13 mouse cellular contexts compared by ENCODE assay signal in genomic region chr1:187282804-187283203, GRCm38 (mm10).
DNase-seq lines count a peak whose midpoint lies in the region; ATAC-seq and TF ChIP-seq lines count a peak whose summit lies in the region.
"Had no signal": no experiment of that assay in that cellular context is flagged by ENCODE, and none has a peak within 500 bp of the region (broad histone marks: within the 10 kb centered on the region; RNA-seq: fewer than 3 reads in every experiment).

No protein-coding gene starts in this region.

- TF ChIP-seq EP300 in liver, postnatal 0 days (IDR thresholded peaks at IDR 0.05; ENCODE audit: low read depth): no peak

- no peaks in the 10 kb centered on the region for H3K27me3 ChIP-seq in forebrain, embryonic 14.5 days (replicated peaks; ENCODE audit: control insufficient read depth, insufficient read depth, low read length)
- H3K27me3 ChIP-seq in forebrain, embryonic 11.5 days (ENCODE audit: control insufficient read depth, insufficient read depth, low read length): no peaks in the 10 kb centered on the region
- no peaks in the 10 kb centered on the region for H3K27me3 ChIP-seq in liver, postnatal 0 days (ENCODE audit: insufficient read depth, low read length)
- no peaks in the 10 kb centered on the region for H3K27me3 ChIP-seq in liver, embryonic 12.5 days (replicated peaks)
- H3K27me3 ChIP-seq in heart, embryonic 16.5 days (ENCODE audit: control insufficient read depth, insufficient read depth, low read length): no peaks in the 10 kb centered on the region
- H3K27me3 ChIP-seq in limb, embryonic 10.5 days (ENCODE audit: low read depth, poor library complexity, severe bottlenecking): no peaks in the 10 kb centered on the region

- no peak for TF ChIP-seq CTCF in liver, postnatal 0 days (IDR thresholded peaks at IDR 0.05; ENCODE audit: low read depth)

- no peak overlapping the region for H3K9ac ChIP-seq in forebrain, embryonic 14.5 days (ENCODE audit: low read length)
- H3K9ac ChIP-seq in forebrain, embryonic 11.5 days (ENCODE audit: low read length): no peak overlapping the region
- no peak overlapping the region for H3K9ac ChIP-seq in liver, postnatal 0 days (replicated peaks)
- H3K9ac ChIP-seq in liver, embryonic 12.5 days: no peak overlapping the region
- H3K9ac ChIP-seq in heart, embryonic 16.5 days (ENCODE audit: low read length): no peak overlapping the region
- H3K9ac ChIP-seq: limb, embryonic 12.5 days had no signal

- H3K36me3 ChIP-seq in forebrain, embryonic 14.5 days (ENCODE audit: control insufficient read depth, insufficient read depth, low read length): no peaks in the 10 kb centered on the region
- no peaks in the 10 kb centered on the region for H3K36me3 ChIP-seq in forebrain, embryonic 11.5 days (ENCODE audit: control insufficient read depth, insufficient read depth, low read length)
- H3K36me3 ChIP-seq in liver, postnatal 0 days (replicated peaks; ENCODE audit: insufficient read depth, low read length): no peaks in the 10 kb centered on the region; the same call in 1 of the 2 replicates
- H3K36me3 ChIP-seq in liver, embryonic 12.5 days: no peaks in the 10 kb centered on the region
- 0 out of 2 replicates have a peak, but pooled peaks cover 3% of the 10 kb centered on the region for H3K36me3 ChIP-seq in heart, embryonic 16.5 days (ENCODE audit: control insufficient read depth, insufficient read depth)
- 0 out of 2 replicates have a peak, but pooled peaks cover 2% of the 10 kb centered on the region for H3K36me3 ChIP-seq in limb, embryonic 10.5 days
- H3K36me3 ChIP-seq: limb, embryonic 12.5 days had no signal

- no peak overlapping the region for H3K4me3 ChIP-seq in forebrain, embryonic 14.5 days (ENCODE audit: low read depth, low read length)
- no peak overlapping the region for H3K4me3 ChIP-seq in forebrain, embryonic 11.5 days (ENCODE audit: low read depth, low read length)
- H3K4me3 ChIP-seq in liver, postnatal 0 days (ENCODE audit: low read depth, low read length): no peak overlapping the region
- no peak overlapping the region for H3K4me3 ChIP-seq in liver, embryonic 12.5 days
- H3K4me3 ChIP-seq in heart, embryonic 16.5 days (ENCODE audit: low read length): no peak overlapping the region
- no peak overlapping the region for H3K4me3 ChIP-seq in limb, embryonic 10.5 days
- H3K4me3 ChIP-seq: erythroblast, embryonic 14.5 days; limb, embryonic 12.5 days had no signal

- peak; percentile 42; the same call in 1 of the 2 replicates for ATAC-seq in forebrain, embryonic 14.5 days
- no peak for ATAC-seq in forebrain, embryonic 11.5 days (replicated peaks; ENCODE audit: low FRiP score)
- peak; percentile 38 for ATAC-seq in liver, postnatal 0 days
- ATAC-seq in liver, embryonic 12.5 days: no peak
- peak; percentile 85 for ATAC-seq in heart, embryonic 16.5 days (replicated peaks; ENCODE audit: extremely low read depth, insufficient read depth, low FRiP score)
- peak; percentile 89 for ATAC-seq in megakaryocyte progenitor cell, adult 5-6 weeks (replicated peaks; ENCODE audit: poor library complexity)
- ATAC-seq: intestine, postnatal 0 days had no signal

- H3K27ac ChIP-seq in forebrain, embryonic 14.5 days (ENCODE audit: low read depth, low read length): 0 out of 2 replicates have a peak overlapping the region, but pooled peaks have one; percentile 0
- no peak overlapping the region for H3K27ac ChIP-seq in forebrain, embryonic 11.5 days (ENCODE audit: low read depth, low read length)
- H3K27ac ChIP-seq in liver, postnatal 0 days (ENCODE audit: low read depth): no peak overlapping the region
- H3K27ac ChIP-seq in liver, embryonic 12.5 days: no peak overlapping the region
- no peak overlapping the region for H3K27ac ChIP-seq in heart, embryonic 16.5 days (ENCODE audit: low read length)
- no peak overlapping the region for H3K27ac ChIP-seq in limb, embryonic 10.5 days
- H3K27ac ChIP-seq: limb, embryonic 12.5 days had no signal

- peak; percentile 51 for DNase-seq in forebrain, embryonic 14.5 days (ENCODE audit: low spot score)
- DNase-seq in forebrain, embryonic 11.5 days (ENCODE audit: low spot score): no peak
- DNase-seq in liver, postnatal 0 days: no peak
- DNase-seq in spleen, postnatal 14 days (ENCODE audit: low spot score in 2 of 2): no peak
- DNase-seq in limb, embryonic 10.5 days (ENCODE audit: low spot score): no peak
- DNase-seq: cerebellum, adult 11-12 months; spleen, adult 18-20 months had no signal

- 65% methylated on average over 6 of the region's 6 CpGs for WGBS in forebrain, embryonic 14.5 days
- 93% methylated on average over 6 of the region's 6 CpGs for WGBS in forebrain, embryonic 11.5 days
- 52% methylated on average over 6 of the region's 6 CpGs for WGBS in liver, postnatal 0 days (ENCODE audit: insufficient replicate concordance)
- 65% methylated on average over 6 of the region's 6 CpGs for WGBS in liver, embryonic 12.5 days (ENCODE audit: insufficient replicate concordance)
- WGBS in heart, embryonic 16.5 days: 34% methylated on average over 6 of the region's 6 CpGs
- WGBS in limb, embryonic 10.5 days: 91% methylated on average over 6 of the region's 6 CpGs

- H3K4me1 ChIP-seq in forebrain, embryonic 14.5 days (ENCODE audit: control insufficient read depth, insufficient read depth, low read length): peaks cover 5% of the 10 kb centered on the region; the same call in 1 of the 2 replicates
- no peaks in the 10 kb centered on the region for H3K4me1 ChIP-seq in forebrain, embryonic 11.5 days (replicated peaks; ENCODE audit: control insufficient read depth, insufficient read depth, low read length)
- no peaks in the 10 kb centered on the region for H3K4me1 ChIP-seq in liver, postnatal 0 days (ENCODE audit: insufficient read depth)
- no peaks in the 10 kb centered on the region for H3K4me1 ChIP-seq in liver, embryonic 12.5 days
- peaks cover 10% of the 10 kb centered on the region for H3K4me1 ChIP-seq in heart, embryonic 16.5 days (ENCODE audit: control insufficient read depth, insufficient read depth, low read length)
- H3K4me1 ChIP-seq in limb, embryonic 10.5 days: peaks cover 32% of the 10 kb centered on the region

- no peaks in the 10 kb centered on the region for H3K9me3 ChIP-seq in forebrain, embryonic 14.5 days (replicated peaks; ENCODE audit: control insufficient read depth, low read length)
- no peaks in the 10 kb centered on the region for H3K9me3 ChIP-seq in forebrain, embryonic 11.5 days (ENCODE audit: control insufficient read depth, low read length)
- H3K9me3 ChIP-seq in liver, postnatal 0 days (ENCODE audit: low read length): no peaks in the 10 kb centered on the region
- no peaks in the 10 kb centered on the region for H3K9me3 ChIP-seq in liver, embryonic 12.5 days (replicated peaks)
- no peaks in the 10 kb centered on the region for H3K9me3 ChIP-seq in heart, embryonic 16.5 days (replicated peaks; ENCODE audit: control insufficient read depth, low read length)
- no peaks in the 10 kb centered on the region for H3K9me3 ChIP-seq in limb, embryonic 10.5 days (replicated peaks)
- H3K9me3 ChIP-seq: limb, embryonic 12.5 days had no signal

- no peak overlapping the region for H3K4me2 ChIP-seq in forebrain, embryonic 14.5 days (ENCODE audit: low read length)
- no peak overlapping the region for H3K4me2 ChIP-seq in forebrain, embryonic 11.5 days (ENCODE audit: low read depth, low read length, severe bottlenecking)
- H3K4me2 ChIP-seq in liver, postnatal 0 days (ENCODE audit: low read depth, low read length): no peak overlapping the region
- H3K4me2 ChIP-seq in liver, embryonic 12.5 days: no peak overlapping the region
- H3K4me2 ChIP-seq in heart, embryonic 16.5 days (ENCODE audit: low read depth, low read length): no peak overlapping the region
- H3K4me2 ChIP-seq: limb, embryonic 12.5 days had no signal

Comparison
In these comparisons a context has a peak if more than half of its experiments do, and no peak if none do; other contexts are left out.
1. ATAC-seq: peak in forebrain, embryonic 14.5 days (single experiment), liver, postnatal 0 days (single experiment), heart, embryonic 16.5 days (single experiment) and megakaryocyte progenitor cell, adult 5-6 weeks (single experiment); none in forebrain, embryonic 11.5 days (single experiment) and liver, embryonic 12.5 days (single experiment).